Mouse (Mus musculus): Measurements from ENCODE around the gene Gm5771.
"Not testable (repeated sequence)": the region's sequence is repeated elsewhere in the genome, so short reads cannot be mapped to it uniquely, and the experiment has no call there.

Gene Gm5771

GRCm38 (mm10) chr6:41392056-41392455 lies at the start of gene Gm5771:
Gm5771 (plus strand) TSS chr6:41392356.
- not testable (repeated sequence) for DNase-seq (ENCODE audit: low spot score in 2 of 2)

GRCm38 (mm10) chr6:41353932-41354331 lies 38.2 kb upstream of the Gm5771 start, which contains the start of gene Try10:
Try10 (plus strand) TSS chr6:41354105.
- no peak for DNase-seq (ENCODE audit: low spot score in 2 of 2)

DNA sequence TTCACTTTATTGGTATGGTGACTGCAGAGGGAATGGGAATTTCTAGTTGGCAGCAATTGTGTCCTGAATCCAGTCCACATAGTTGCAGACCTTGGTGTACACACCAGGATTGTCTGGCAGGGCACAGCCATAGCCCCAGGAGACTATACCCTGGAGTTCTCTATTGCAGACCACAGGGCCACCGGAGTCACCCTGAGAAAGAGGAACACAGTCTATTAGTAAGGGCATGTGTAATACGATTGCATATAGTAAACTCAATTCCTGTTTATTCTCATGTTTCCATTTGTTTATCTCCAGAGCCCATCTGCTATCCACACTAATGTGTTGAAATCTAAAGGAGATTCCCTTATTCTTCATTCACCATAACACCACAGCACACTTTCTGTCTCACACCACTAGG lies 18.4 kb upstream of the Gm5771 start:
- DNase-seq (ENCODE audit: low spot score in 2 of 2): not testable (repeated sequence)

DNA sequence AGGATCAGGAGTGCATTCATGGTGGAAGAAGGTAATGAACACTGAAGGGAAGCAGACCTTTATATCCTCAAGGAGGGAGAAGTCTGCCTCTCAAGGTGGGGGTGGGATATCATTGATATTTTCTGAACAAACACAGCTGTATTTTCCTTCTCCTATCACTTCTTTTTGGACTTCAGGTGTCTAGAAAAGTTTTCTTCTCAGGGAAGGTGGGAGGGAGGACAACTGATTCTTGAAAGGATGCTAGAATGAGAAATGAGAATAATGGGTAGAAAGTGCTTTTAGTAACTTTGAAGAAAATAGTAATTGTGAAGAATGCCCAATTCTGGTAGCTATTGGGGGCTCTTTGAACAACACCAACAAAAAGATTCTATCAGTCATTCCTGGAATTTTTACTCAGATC lies 14.6 kb upstream of the Gm5771 start, which contains the start of gene Prss3:
TSS of gene Prss3 (minus strand) at position 101 of the 400 bp plus-strand sequence.
- DNase-seq (ENCODE audit: low spot score in 2 of 2): not testable (repeated sequence)

GRCm38 (mm10) chr6:41386781-41387180 lies 5.4 kb upstream of the Gm5771 start:
- DNase-seq (ENCODE audit: low spot score in 2 of 2): no peak

GRCm38 (mm10) chr6:41391640-41392039 lies 516 bp upstream of the Gm5771 start:
- not testable (repeated sequence) for DNase-seq (ENCODE audit: low spot score in 2 of 2)

GRCm38 (mm10) chr6:41442261-41442660 lies 50.1 kb downstream of the Gm5771 start:
- DNase-seq (ENCODE audit: low spot score in 2 of 2): not testable (repeated sequence)

DNA sequence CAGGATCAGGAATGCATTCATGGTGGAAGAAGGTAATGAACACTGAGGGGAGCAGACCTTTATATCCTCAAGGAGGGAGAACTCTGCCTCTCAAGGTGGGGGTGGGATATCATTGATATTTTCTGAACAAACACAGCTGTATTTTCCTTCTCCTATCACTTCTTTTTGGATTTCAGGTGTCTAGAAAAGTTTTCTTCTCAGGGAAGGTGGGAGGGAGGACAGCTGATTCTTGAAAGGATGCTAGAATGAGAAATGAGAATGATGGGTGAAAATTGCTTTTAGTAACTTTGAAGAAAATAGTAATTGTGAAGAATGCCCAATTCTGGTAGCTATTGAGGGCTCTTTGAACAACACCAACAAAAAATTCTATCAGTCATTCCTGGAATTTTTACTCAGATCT lies 53.9 kb downstream of the Gm5771 start, which contains the start of gene Gm10334:
TSS of gene Gm10334 (minus strand) at position 101 of the 400 bp plus-strand sequence.
- DNase-seq (ENCODE audit: low spot score in 2 of 2): not testable (repeated sequence)
